Mouse (Mus musculus) granulocyte monocyte progenitor cell, adult 5-6 weeks (primary cell): ENCODE results near the gene Gabrr1. TPM values are rescaled to one million over a fixed set of nuclear protein-coding genes. Genes with fewer than 3 reads are reported as not detected.

Experiments
- ATAC-seq: replicated peaks from 2 replicates; pipeline ENCODE4 v1.8.0; 2016; ENCODE audit warnings: mild to moderate bottlenecking, moderate TSS enrichment, inconsistent platforms; ENCODE audit not compliant: poor library complexity, severe bottlenecking
- total RNA-seq, 2 experiments: library from RNA; stranded (forward) in 1 of 2; stranded (reverse) in 1 of 2; fragments of 200-712, 200-1000 nt in 1 of 2; fragments of >200 nt in 1 of 2; fragmentation: Nextera tagmentation in 1 of 2; gene quantifications; 2 replicates each; pipeline ENCODE4 v1.2.3; 2014 to 2017

The Gabrr1 gene
- total RNA-seq, 2 experiments from 2014 or later, result not detected

GRCm38 (mm10) chr4:33207551-33207950 is 75.2 kb downstream of the Gabrr1 start:
- ATAC-seq, result no peak

- ATAC-seq, result peak; percentile 70
Measured at GRCm38 (mm10) chr4:33208881-33209841, 76.8 kb downstream of the Gabrr1 start, which contains the start of gene Srsf12. Gene Srsf12 (plus strand): TSS chr4:33208991.

Other genes starting within 250 kb of the Gabrr1 start
- gene Ankrd6, start 181.7 kb upstream of the Gabrr1 start, total RNA-seq (2014; fragmentation: Nextera tagmentation), result 0.62 and 0.82 TPM in 2 replicates
- 0.26 and 0.98 TPM in 2 replicates for gene Ankrd6, start 181.7 kb upstream of the Gabrr1 start, total RNA-seq (2017)
- gene Rragd, start 149.5 kb upstream of the Gabrr1 start, total RNA-seq (2014; fragmentation: Nextera tagmentation), result not detected in 2 replicates
- gene Rragd, start 149.5 kb upstream of the Gabrr1 start, total RNA-seq (2017), result not detected in 2 replicates
- gene Ube2j1, start 101.1 kb upstream of the Gabrr1 start, total RNA-seq (2014; fragmentation: Nextera tagmentation), result 40.3 and 41.6 TPM in 2 replicates
- 51.5 and 52.6 TPM in 2 replicates for gene Ube2j1, start 101.1 kb upstream of the Gabrr1 start, total RNA-seq (2017)
- gene Gabrr2, start 69.5 kb upstream of the Gabrr1 start, total RNA-seq (2014; fragmentation: Nextera tagmentation), result not detected in 2 replicates
- not detected in 2 replicates for gene Gabrr2, start 69.5 kb upstream of the Gabrr1 start, total RNA-seq (2017)
- gene Pm20d2, start 57.2 kb downstream of the Gabrr1 start, total RNA-seq (2014; fragmentation: Nextera tagmentation), result not detected in 2 replicates
- gene Pm20d2, start 57.2 kb downstream of the Gabrr1 start, total RNA-seq (2017), result 0.62 TPM in 1 of 2 replicates, not detected in the other
- not detected in 2 replicates for gene Srsf12, start 76.5 kb downstream of the Gabrr1 start, total RNA-seq (2014; fragmentation: Nextera tagmentation)
- not detected in 2 replicates for gene Srsf12, start 76.5 kb downstream of the Gabrr1 start, total RNA-seq (2017)
- 48.2 and 55.2 TPM in 2 replicates for gene Pnrc1, start 157.6 kb downstream of the Gabrr1 start, total RNA-seq (2014; fragmentation: Nextera tagmentation)
- 66.8 and 116 TPM in 2 replicates for gene Pnrc1, start 157.6 kb downstream of the Gabrr1 start, total RNA-seq (2017)
- gene Rngtt, start 177.8 kb downstream of the Gabrr1 start, total RNA-seq (2014; fragmentation: Nextera tagmentation), result 25.7 and 41.5 TPM in 2 replicates
- 39.6 and 45.8 TPM in 2 replicates for gene Rngtt, start 177.8 kb downstream of the Gabrr1 start, total RNA-seq (2017)